ENCODE assay signal across 9 mouse cellular contexts in the genomic region with DNA sequence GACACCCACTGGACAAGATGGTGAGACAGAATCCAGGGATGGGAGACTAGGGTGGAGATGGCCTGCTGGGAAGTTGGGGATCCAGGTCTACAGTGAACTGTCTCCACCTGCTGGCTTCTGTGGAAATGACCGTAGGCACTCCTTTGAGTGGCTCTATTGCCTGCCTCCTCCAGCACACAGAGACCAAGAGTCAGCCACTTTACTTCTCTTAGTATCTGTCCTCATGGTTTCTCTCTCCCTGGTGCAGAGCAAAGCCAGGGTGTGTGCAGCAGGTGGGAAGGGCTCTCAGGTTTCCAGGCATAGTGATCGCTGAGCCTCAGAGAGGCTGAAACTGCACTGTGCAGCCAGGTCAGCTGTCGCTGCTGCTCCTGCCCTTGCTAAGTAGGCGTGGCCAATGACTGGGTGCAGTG. TPM values are rescaled to one million over a fixed set of nuclear protein-coding genes. Genes with fewer than 3 reads are reported as not detected.
DNase-seq lines count a peak whose midpoint lies in the region; ATAC-seq and TF ChIP-seq lines count a peak whose summit lies in the region.
"Had no signal": no experiment of that assay in that cellular context is flagged by ENCODE, and none has a peak within 500 bp of the region (broad histone marks: within the 10 kb centered on the region; RNA-seq: fewer than 3 reads in every experiment).

No protein-coding gene starts in this region.

- peak; percentile 80 for TF ChIP-seq CTCF in hindbrain, postnatal 0 days (IDR thresholded peaks at IDR 0.05; ENCODE audit: low read depth)
- peak; percentile 76 for TF ChIP-seq CTCF in stomach, postnatal 0 days (IDR thresholded peaks at IDR 0.05; ENCODE audit: low read depth)

- ATAC-seq in midbrain, embryonic 13.5 days = no peak
- ATAC-seq in hindbrain, postnatal 0 days = peak; percentile 51
- ATAC-seq in liver, embryonic 13.5 days (ENCODE audit: low read depth) = 0 out of 2 replicates have a peak, but pooled peaks have one; percentile 26
- ATAC-seq in stomach, postnatal 0 days (ENCODE audit: low FRiP score, low TSS enrichment) = peak; percentile 76

- DNase-seq in adrenal gland, adult 2 months = peak; percentile 49
- no peak for DNase-seq in adrenal gland, postnatal 4 days (ENCODE audit: low spot score in 2 of 2)
- peak; percentile 45 for DNase-seq in midbrain, embryonic 10.5 days (ENCODE audit: low spot score)
- peak; percentile 38 for DNase-seq in cerebellum, adult 9-10 months
- DNase-seq in hindbrain, postnatal 0 days (ENCODE audit: low spot score) = peak; percentile 79
- DNase-seq in liver, embryonic 13.5 days = no peak
- peak; percentile 62 for DNase-seq in stomach, postnatal 0 days (ENCODE audit: low spot score)

- no peaks in the 10 kb centered on the region for H3K9me3 ChIP-seq in midbrain, embryonic 10.5 days (replicated peaks)
- H3K9me3 ChIP-seq in midbrain, embryonic 13.5 days = no peaks in the 10 kb centered on the region
- no peaks in the 10 kb centered on the region for H3K9me3 ChIP-seq in hindbrain, postnatal 0 days (ENCODE audit: low read length)
- no peaks in the 10 kb centered on the region for H3K9me3 ChIP-seq in liver, embryonic 13.5 days (replicated peaks)
- H3K9me3 ChIP-seq in stomach, postnatal 0 days (ENCODE audit: control insufficient read depth, low read length) = no peaks in the 10 kb centered on the region
- H3K9me3 ChIP-seq: neural tube, embryonic 12.5 days had no signal

- H3K36me3 ChIP-seq in midbrain, embryonic 10.5 days = peaks cover 75% of the 10 kb centered on the region
- H3K36me3 ChIP-seq in midbrain, embryonic 13.5 days = peaks cover 64% of the 10 kb centered on the region
- peaks cover 34% of the 10 kb centered on the region for H3K36me3 ChIP-seq in hindbrain, postnatal 0 days (ENCODE audit: insufficient read depth, low read length)
- peaks cover 59% of the 10 kb centered on the region for H3K36me3 ChIP-seq in liver, embryonic 13.5 days
- H3K36me3 ChIP-seq in stomach, postnatal 0 days (ENCODE audit: control insufficient read depth, insufficient read depth, low read length) = peaks cover 10% of the 10 kb centered on the region

- no peak for TF ChIP-seq EP300 in stomach, postnatal 0 days (optimal IDR thresholded peaks at IDR 0.05)

- H3K27me3 ChIP-seq in midbrain, embryonic 10.5 days (ENCODE audit: low read depth, poor library complexity, severe bottlenecking) = no peaks in the 10 kb centered on the region
- H3K27me3 ChIP-seq in midbrain, embryonic 13.5 days = no peaks in the 10 kb centered on the region
- no peaks in the 10 kb centered on the region for H3K27me3 ChIP-seq in hindbrain, postnatal 0 days (ENCODE audit: insufficient read depth, low read length)
- no peaks in the 10 kb centered on the region for H3K27me3 ChIP-seq in liver, embryonic 13.5 days
- no peaks in the 10 kb centered on the region for H3K27me3 ChIP-seq in stomach, postnatal 0 days (ENCODE audit: control insufficient read depth, insufficient read depth, low read length)
- H3K27me3 ChIP-seq: neural tube, embryonic 12.5 days had no signal

- H3K4me2 ChIP-seq in midbrain, embryonic 13.5 days (replicated peaks) = no peak overlapping the region
- no peak overlapping the region for H3K4me2 ChIP-seq in hindbrain, postnatal 0 days (ENCODE audit: low read depth, low read length)
- no peak overlapping the region for H3K4me2 ChIP-seq in liver, embryonic 13.5 days
- H3K4me2 ChIP-seq in stomach, postnatal 0 days (replicated peaks; ENCODE audit: low read depth) = no peak overlapping the region
- H3K4me2 ChIP-seq: neural tube, embryonic 12.5 days had no signal

- H3K4me3 ChIP-seq in midbrain, embryonic 10.5 days = no peak overlapping the region
- no peak overlapping the region for H3K4me3 ChIP-seq in midbrain, embryonic 13.5 days (replicated peaks)
- H3K4me3 ChIP-seq in hindbrain, postnatal 0 days (ENCODE audit: low read length) = no peak overlapping the region
- H3K4me3 ChIP-seq in liver, embryonic 13.5 days (replicated peaks) = no peak overlapping the region
- no peak overlapping the region for H3K4me3 ChIP-seq in stomach, postnatal 0 days (ENCODE audit: low read depth, low read length)
- H3K4me3 ChIP-seq: neural tube, embryonic 12.5 days had no signal

- 88% methylated on average over 4 of the region's 4 CpGs for WGBS in midbrain, embryonic 10.5 days
- 90% methylated on average over 4 of the region's 4 CpGs for WGBS in midbrain, embryonic 13.5 days
- WGBS in hindbrain, postnatal 0 days = 79% methylated on average over 4 of the region's 4 CpGs
- WGBS in liver, embryonic 13.5 days (ENCODE audit: insufficient replicate concordance) = 76% methylated on average over 4 of the region's 4 CpGs
- WGBS in stomach, postnatal 0 days = 84% methylated on average over 4 of the region's 4 CpGs

- H3K4me1 ChIP-seq in midbrain, embryonic 10.5 days = peaks cover under 1% of the 10 kb centered on the region
- H3K4me1 ChIP-seq in midbrain, embryonic 13.5 days (replicated peaks) = peaks cover under 1% of the 10 kb centered on the region; the same call in 1 of the 2 replicates
- no peaks in the 10 kb centered on the region for H3K4me1 ChIP-seq in hindbrain, postnatal 0 days (ENCODE audit: insufficient read depth, low read length)
- peaks cover 5% of the 10 kb centered on the region for H3K4me1 ChIP-seq in liver, embryonic 13.5 days (replicated peaks)
- H3K4me1 ChIP-seq in stomach, postnatal 0 days (replicated peaks; ENCODE audit: control insufficient read depth, insufficient read depth) = no peaks in the 10 kb centered on the region

- no peak overlapping the region for H3K27ac ChIP-seq in midbrain, embryonic 10.5 days (replicated peaks)
- H3K27ac ChIP-seq in midbrain, embryonic 13.5 days = no peak overlapping the region
- H3K27ac ChIP-seq in hindbrain, postnatal 0 days = no peak overlapping the region
- H3K27ac ChIP-seq in liver, embryonic 13.5 days = no peak overlapping the region
- H3K27ac ChIP-seq in stomach, postnatal 0 days (replicated peaks) = no peak overlapping the region
- H3K27ac ChIP-seq: neural tube, embryonic 12.5 days had no signal

- no peak overlapping the region for H3K9ac ChIP-seq in midbrain, embryonic 13.5 days (replicated peaks)
- H3K9ac ChIP-seq in hindbrain, postnatal 0 days (replicated peaks; ENCODE audit: low read length) = no peak overlapping the region
- H3K9ac ChIP-seq in liver, embryonic 13.5 days = no peak overlapping the region
- no peak overlapping the region for H3K9ac ChIP-seq in stomach, postnatal 0 days (ENCODE audit: low read length)
- H3K9ac ChIP-seq: neural tube, embryonic 12.5 days had no signal

RNA-seq across cellular contexts. Expression of a gene that starts 6.5 kb away (rescaled TPM):
- total RNA-seq in adrenal gland, adult 2 months (2021) = 10 to 100 TPM; 15.7 to 22.1 TPM
- 11.2 and 12.8 TPM in 2 replicates for polyA plus RNA-seq in adrenal gland, adult 2 months (2012; rRNA removed)
- 10 to 100 TPM; 22.7 to 23.6 TPM for total RNA-seq in adrenal gland, postnatal 4 days (2021)
- 44.6 and 46.1 TPM in 2 replicates for polyA plus RNA-seq in midbrain, embryonic 10.5 days (2016; fragmentation: Nextera tagmentation; extraction: Ambion mirVana)
- polyA plus RNA-seq in midbrain, embryonic 13.5 days (2015; fragmentation: Nextera tagmentation; extraction: Ambion mirVana) = 31.8 and 34.0 TPM in 2 replicates
- total RNA-seq in hindbrain, postnatal 0 days (2014; rRNA removed) = 29.9 and 31.4 TPM in 2 replicates
- polyA plus RNA-seq in hindbrain, postnatal 0 days (2015; fragmentation: Nextera tagmentation; extraction: Ambion mirVana) = 27.1 and 27.6 TPM in 2 replicates
- 21.7 and 22.6 TPM in 2 replicates for polyA plus RNA-seq in liver, embryonic 13.5 days (2015; fragmentation: Nextera tagmentation; extraction: Ambion mirVana)
- 9.2 and 9.4 TPM in 2 replicates for polyA plus RNA-seq in stomach, postnatal 0 days (2015; fragmentation: Nextera tagmentation; extraction: Ambion mirVana)

RNA-seq across cellular contexts. Expression of a gene that starts 26.9 kb away (rescaled TPM):
- total RNA-seq in adrenal gland, adult 2 months (2021) = 1 to 10 TPM; 2.3 to 4.4 TPM
- 32.2 and 38.7 TPM in 2 replicates for polyA plus RNA-seq in adrenal gland, adult 2 months (2012; rRNA removed)
- 1 to 10 TPM; 3.9 to 4.3 TPM for total RNA-seq in adrenal gland, postnatal 4 days (2021)
- polyA plus RNA-seq in midbrain, embryonic 10.5 days (2016; fragmentation: Nextera tagmentation; extraction: Ambion mirVana) = 2.4 and 2.5 TPM in 2 replicates
- polyA plus RNA-seq in midbrain, embryonic 13.5 days (2015; fragmentation: Nextera tagmentation; extraction: Ambion mirVana) = 9.6 and 11.9 TPM in 2 replicates
- total RNA-seq in hindbrain, postnatal 0 days (2014; rRNA removed) = 43.1 and 64.4 TPM in 2 replicates
- 45.1 and 45.6 TPM in 2 replicates for polyA plus RNA-seq in hindbrain, postnatal 0 days (2015; fragmentation: Nextera tagmentation; extraction: Ambion mirVana)
- polyA plus RNA-seq in liver, embryonic 13.5 days (2015; fragmentation: Nextera tagmentation; extraction: Ambion mirVana) = 0.25 and 0.46 TPM in 2 replicates
- 2.4 and 2.9 TPM in 2 replicates for polyA plus RNA-seq in stomach, postnatal 0 days (2015; fragmentation: Nextera tagmentation; extraction: Ambion mirVana)

Comparison
In these comparisons a context has a peak if more than half of its experiments do, and no peak if none do; other contexts are left out.
1. DNase-seq: peak in adrenal gland, adult 2 months (single experiment), midbrain, embryonic 10.5 days (single experiment), cerebellum, adult 9-10 months (single experiment), hindbrain, postnatal 0 days (single experiment) and stomach, postnatal 0 days (single experiment); none in adrenal gland, postnatal 4 days (0 of 2) and liver, embryonic 13.5 days (single experiment).